Mouse (Mus musculus): Measurements from ENCODE around the gene Hmcn2. TPM values are rescaled to one million over a fixed set of nuclear protein-coding genes. Genes with fewer than 3 reads are reported as not detected.

Hmcn2 gene
- polyA plus RNA-seq, 1 experiment from 2014 or later, result 0.91 TPM

DNA sequence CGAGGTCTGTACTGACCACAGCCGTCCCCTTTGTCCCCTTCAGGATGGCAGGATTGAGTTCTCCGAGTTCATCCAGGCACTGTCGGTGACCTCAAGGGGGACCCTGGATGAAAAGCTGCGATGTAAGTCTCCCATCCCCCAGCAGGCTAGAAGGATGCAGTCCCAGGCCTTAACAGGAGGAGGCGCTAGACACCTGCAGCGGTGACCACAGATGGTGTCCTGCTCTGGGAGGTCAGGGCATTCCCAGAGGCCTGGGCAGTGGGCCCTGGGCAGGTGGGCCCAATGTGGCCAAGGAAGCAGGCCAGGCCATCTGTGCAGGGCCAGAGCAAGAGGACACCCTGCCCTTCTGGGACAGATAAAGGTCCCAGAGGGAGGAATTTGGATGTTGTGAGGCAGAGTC, 31.9 kb upstream of the Hmcn2 start:
- ChIA-PET CTCF (no interaction called here), POLR2A (no interaction called here)
- H3K27me3 ChIP-seq, result no peaks in the 10 kb centered on the region
- ATAC-seq (no peak), DNase-seq (ENCODE audit: low read depth, low spot score) (no peak)
- in situ Hi-C loops (cut with MboI; ENCODE audit: low pct_unique_long_range_greater_than_20kb), result no loop called here
- no peak for TF ChIP-seq CTCF (IDR thresholded peaks at IDR 0.05)

DNA sequence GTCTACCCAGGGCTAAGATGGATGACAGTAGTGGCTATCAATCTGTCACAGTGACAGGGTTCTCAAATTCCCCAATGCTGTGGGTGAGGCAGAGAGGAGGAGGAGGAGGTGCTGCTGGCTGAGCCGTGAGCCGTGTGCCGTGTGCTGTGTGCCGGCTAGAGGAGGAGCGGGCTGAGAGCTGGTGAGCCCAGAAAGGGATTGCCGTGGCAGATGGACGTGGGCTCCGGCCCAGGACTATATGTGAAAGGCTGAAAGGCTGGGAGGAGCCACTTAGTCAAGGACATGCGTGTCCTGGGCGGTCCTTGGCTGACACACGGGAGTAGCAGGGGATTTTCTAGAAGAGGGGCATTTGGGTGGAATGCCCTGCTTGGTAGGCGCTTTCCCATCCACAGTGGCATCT, 31.3 kb upstream of the Hmcn2 start:
- POLR2A ChIA-PET, result no interaction called here
- DNase-seq (ENCODE audit: low read depth, low spot score) (no peak), ATAC-seq (no peak)
- CTCF ChIA-PET, result no interaction called here
- in situ Hi-C loops (cut with MboI; ENCODE audit: low pct_unique_long_range_greater_than_20kb), result no loop called here
- TF ChIP-seq CTCF (IDR thresholded peaks at IDR 0.05), result no peak
- no peaks in the 10 kb centered on the region for H3K27me3 ChIP-seq

DNA sequence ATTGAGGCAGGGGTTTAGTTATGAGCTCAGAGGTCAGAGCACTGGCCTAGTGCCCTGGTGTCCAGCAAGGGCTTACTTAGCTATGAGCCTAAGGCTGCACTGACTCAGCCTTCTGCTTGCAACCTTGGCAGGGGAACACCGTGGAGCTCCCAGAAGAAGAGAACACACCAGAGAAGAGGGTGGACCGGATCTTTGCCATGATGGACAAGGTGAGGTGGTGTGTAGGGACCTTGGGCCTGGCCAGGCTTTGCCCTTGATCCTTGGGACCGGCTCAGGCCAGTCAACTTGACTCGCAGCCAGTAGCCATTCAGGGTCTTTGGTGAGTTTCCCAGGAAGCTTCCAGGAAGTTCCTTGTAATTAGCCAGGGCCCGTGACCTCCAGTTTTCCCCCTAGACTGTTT, 29.7 kb upstream of the Hmcn2 start:
- DNase-seq (ENCODE audit: low read depth, low spot score), result no peak
- CTCF ChIA-PET, result interaction anchor here (1.3 kb wide), 1 partner anchor 15 kb away, joined by 3 read pairs; no protein-coding TSS in a partner anchor

DNA sequence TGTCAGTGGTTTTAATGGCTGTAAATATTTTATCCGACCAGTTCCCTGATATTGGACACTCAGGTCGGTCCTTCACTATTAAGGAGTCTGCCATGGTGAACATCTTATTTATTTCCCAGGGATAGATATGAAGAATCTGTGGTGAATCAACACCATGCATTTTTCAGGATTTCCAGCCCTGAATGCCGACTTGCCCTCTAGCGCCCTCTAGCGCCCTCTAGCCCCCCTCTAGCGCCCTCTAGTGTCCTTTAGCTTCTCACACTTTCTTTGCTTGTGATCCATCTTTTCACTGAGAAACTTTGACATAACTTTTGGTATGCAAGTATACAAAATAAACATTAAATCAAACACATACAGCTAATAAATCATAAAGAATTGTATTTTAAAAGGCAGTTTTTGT, 22.8 kb upstream of the Hmcn2 start:
- H3K27me3 ChIP-seq, result no peaks in the 10 kb centered on the region
- POLR2A ChIA-PET, result no interaction called here
- CTCF ChIA-PET, result interaction anchor here (0.7 to 2.4 kb wide), 17 partner anchors 10 to 100 kb away, joined by 3 to 19 read pairs (median 5); no protein-coding TSS in a partner anchor
- no peak for DNase-seq (ENCODE audit: low read depth, low spot score)
- in situ Hi-C loops (cut with MboI; ENCODE audit: low pct_unique_long_range_greater_than_20kb), result loop anchor here (10.0 kb wide), 1 partner anchor 57 kb away; no protein-coding TSS in a partner anchor
- TF ChIP-seq CTCF (IDR thresholded peaks at IDR 0.05), result peak; percentile 99
- ATAC-seq, result no peak

More for the DNA sequence above, 29.7 kb upstream of the Hmcn2 start:
- in situ Hi-C loops (cut with MboI; ENCODE audit: low pct_unique_long_range_greater_than_20kb), result no loop called here
- no peak for TF ChIP-seq CTCF (IDR thresholded peaks at IDR 0.05)
- H3K27me3 ChIP-seq, result no peaks in the 10 kb centered on the region
- POLR2A ChIA-PET, result no interaction called here
- no peak for ATAC-seq

DNA sequence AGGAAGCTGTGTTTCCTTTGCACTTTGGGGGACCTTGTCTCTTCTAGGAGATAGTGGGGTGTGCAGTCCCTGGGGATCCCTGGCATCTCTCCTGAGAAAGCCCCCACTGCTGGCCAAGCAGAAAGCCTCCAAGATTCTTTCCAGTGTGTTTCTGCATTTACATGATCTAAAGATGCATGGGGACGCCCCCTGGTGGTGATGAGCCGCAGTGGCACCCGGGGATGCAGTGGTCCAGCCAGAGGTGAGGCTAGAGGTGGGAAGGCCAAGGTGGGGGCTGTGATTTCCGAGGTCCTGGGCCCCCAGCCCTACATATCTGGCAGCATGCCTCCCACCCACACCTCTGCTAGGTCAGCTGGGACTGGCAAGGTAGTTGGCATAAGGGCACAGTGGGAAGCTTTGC, 19.2 kb upstream of the Hmcn2 start:
- POLR2A ChIA-PET, result no interaction called here
- in situ Hi-C loops (cut with MboI; ENCODE audit: low pct_unique_long_range_greater_than_20kb), result loop anchor here (5.0 to 10.0 kb wide), 2 partner anchors 60 to 103 kb away; no protein-coding TSS in a partner anchor
- no peak for TF ChIP-seq CTCF (IDR thresholded peaks at IDR 0.05)
- no peak for ATAC-seq
- no peaks in the 10 kb centered on the region for H3K27me3 ChIP-seq
- no peak for DNase-seq (ENCODE audit: low read depth, low spot score)
- CTCF ChIA-PET, result interaction anchor here (1.4 kb wide), 1 partner anchor 38 kb away, joined by 3 read pairs; no protein-coding TSS in a partner anchor

DNA sequence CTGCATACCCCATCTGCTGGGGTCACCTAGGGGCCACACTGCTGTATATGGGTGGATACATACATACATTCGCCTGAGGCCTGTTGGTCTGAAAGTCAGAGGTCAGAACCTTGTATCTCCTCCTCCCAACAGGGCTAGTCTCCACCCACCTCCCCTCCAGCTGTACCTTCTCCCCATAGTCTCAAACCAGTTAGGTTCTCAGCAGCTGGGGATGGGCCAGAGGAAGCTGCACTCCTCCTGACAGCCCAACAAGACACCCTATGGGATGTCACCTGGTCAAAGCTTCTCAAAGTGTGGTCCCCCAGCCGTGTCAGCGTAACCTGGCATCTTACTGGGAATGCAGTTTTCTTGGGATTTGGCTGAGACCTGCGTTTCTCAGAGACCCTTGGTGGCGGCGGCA, 17.8 kb upstream of the Hmcn2 start:
- no peak for DNase-seq (ENCODE audit: low read depth, low spot score)
- ChIA-PET POLR2A (no interaction called here), CTCF (interaction anchor here (1.2 to 1.5 kb wide), 2 partner anchors 27 to 106 kb away, joined by 3 to 4 read pairs; no protein-coding TSS in a partner anchor)
- ATAC-seq, result no peak
- no peak for TF ChIP-seq CTCF (IDR thresholded peaks at IDR 0.05)
- H3K27me3 ChIP-seq, result no peaks in the 10 kb centered on the region
- in situ Hi-C loops (cut with MboI; ENCODE audit: low pct_unique_long_range_greater_than_20kb), result loop anchor here (5.0 to 10.0 kb wide), 2 partner anchors 62 to 104 kb away; no protein-coding TSS in a partner anchor

DNA sequence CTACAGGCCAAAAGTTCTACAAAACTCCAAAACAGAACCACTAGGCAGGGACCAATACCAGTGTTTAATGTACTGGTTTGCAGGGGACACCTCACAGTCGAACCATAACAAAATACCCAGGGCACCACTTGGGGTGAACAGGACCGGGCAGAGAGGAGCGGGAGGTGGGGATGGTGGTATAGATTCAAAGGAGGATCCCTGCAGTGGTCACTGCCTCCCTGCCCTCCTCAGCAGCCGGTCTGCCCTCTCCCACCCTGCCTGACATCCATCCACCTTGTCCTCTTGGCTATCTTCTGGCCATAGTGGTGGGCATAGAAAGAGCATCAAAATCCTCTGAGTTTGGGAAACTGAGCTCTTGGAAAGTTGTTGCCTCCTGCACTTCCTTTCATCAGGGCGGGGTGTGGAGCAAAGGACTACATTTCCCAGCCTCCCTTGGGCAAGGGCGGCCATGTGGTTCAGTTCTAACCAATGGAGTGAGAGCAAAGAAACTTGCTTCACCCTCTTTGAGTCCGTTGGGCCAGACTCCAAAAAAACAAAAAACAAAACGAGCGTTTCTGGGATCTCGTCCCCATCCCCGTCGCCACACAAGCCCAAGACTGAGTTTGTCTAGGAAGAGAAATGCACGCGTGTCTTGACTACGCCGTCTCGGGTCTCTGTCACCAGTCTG, 16.5 kb upstream of the Hmcn2 start:
- ATAC-seq (no peak), DNase-seq (ENCODE audit: low read depth, low spot score) (no peak)
- in situ Hi-C loops (cut with MboI; ENCODE audit: low pct_unique_long_range_greater_than_20kb), result loop anchor here (5.0 to 10.0 kb wide), 2 partner anchors 63 to 105 kb away; no protein-coding TSS in a partner anchor
- ChIA-PET POLR2A (interaction anchor here (0.6 kb wide), 1 partner anchor 42 kb away, joined by 3 read pairs; no protein-coding TSS in a partner anchor), CTCF (interaction anchor here (1.2 to 1.5 kb wide), 2 partner anchors 29 to 107 kb away, joined by 3 to 4 read pairs; no protein-coding TSS in a partner anchor)
- no peaks in the 10 kb centered on the region for H3K27me3 ChIP-seq
- no peak for TF ChIP-seq CTCF (IDR thresholded peaks at IDR 0.05)

DNA sequence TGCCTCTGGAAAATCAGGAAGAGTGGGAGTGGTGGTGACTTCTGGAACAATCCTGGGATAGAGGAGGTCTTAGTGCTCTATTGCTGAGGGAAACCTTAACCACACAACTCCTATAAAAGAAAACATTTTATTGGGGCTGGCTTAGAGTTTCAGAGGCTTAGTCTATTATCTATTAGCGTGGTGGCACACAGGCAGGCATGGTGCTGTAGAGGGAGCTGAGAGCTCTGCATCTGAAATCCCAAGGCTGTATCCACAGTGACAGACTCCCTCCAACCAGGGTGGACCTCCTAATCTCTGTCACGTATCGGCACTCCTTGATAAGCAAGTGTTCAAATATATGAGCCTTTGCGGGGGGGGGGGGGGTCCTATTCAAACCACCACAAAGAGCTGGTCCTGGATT, 15.4 kb upstream of the Hmcn2 start:
- DNase-seq (ENCODE audit: low read depth, low spot score) (no peak), ATAC-seq (no peak)
- no peak for TF ChIP-seq CTCF (IDR thresholded peaks at IDR 0.05)
- in situ Hi-C loops (cut with MboI; ENCODE audit: low pct_unique_long_range_greater_than_20kb), result loop anchor here (5.0 to 10.0 kb wide), 2 partner anchors 64 to 107 kb away; no protein-coding TSS in a partner anchor
- no peaks in the 10 kb centered on the region for H3K27me3 ChIP-seq
- ChIA-PET POLR2A (interaction anchor here (0.7 kb wide), 1 partner anchor 79 kb away, joined by 3 read pairs; no protein-coding TSS in a partner anchor), CTCF (interaction anchor here (0.7 to 1.8 kb wide), 3 partner anchors 9 to 22 kb away, joined by 3 to 8 read pairs (median 3); no protein-coding TSS in a partner anchor)

DNA sequence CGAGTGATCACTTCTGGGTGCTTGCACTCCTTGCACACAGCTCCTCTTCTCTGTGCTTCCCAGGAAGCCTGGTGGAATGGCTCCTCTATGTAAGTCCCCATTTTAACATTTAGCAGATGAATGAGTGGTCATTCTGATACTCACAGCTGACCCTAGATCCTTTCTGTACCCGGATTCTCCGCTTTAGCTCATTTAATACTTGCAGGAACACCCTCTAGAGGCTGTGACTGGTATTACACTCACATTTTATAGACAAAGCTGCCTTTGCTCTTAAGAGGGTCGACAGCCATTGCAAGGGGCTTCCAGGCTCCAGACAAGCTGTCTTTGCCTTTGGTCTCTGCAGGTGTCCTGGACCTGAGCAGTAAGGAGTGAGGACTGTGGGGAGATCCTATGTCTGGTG, 14.9 kb upstream of the Hmcn2 start:
- in situ Hi-C loops (cut with MboI; ENCODE audit: low pct_unique_long_range_greater_than_20kb), result loop anchor here (5.0 to 10.0 kb wide), 2 partner anchors 64 to 107 kb away; no protein-coding TSS in a partner anchor
- DNase-seq (ENCODE audit: low read depth, low spot score) (no peak), ATAC-seq (no peak)
- POLR2A ChIA-PET, result interaction anchor here (0.7 kb wide), 1 partner anchor 79 kb away, joined by 3 read pairs; no protein-coding TSS in a partner anchor
- CTCF ChIA-PET, result interaction anchor here (0.7 to 1.8 kb wide), 3 partner anchors 10 to 21 kb away, joined by 3 to 8 read pairs (median 3); no protein-coding TSS in a partner anchor
- no peak for TF ChIP-seq CTCF (IDR thresholded peaks at IDR 0.05)
- H3K27me3 ChIP-seq, result no peaks in the 10 kb centered on the region

DNA sequence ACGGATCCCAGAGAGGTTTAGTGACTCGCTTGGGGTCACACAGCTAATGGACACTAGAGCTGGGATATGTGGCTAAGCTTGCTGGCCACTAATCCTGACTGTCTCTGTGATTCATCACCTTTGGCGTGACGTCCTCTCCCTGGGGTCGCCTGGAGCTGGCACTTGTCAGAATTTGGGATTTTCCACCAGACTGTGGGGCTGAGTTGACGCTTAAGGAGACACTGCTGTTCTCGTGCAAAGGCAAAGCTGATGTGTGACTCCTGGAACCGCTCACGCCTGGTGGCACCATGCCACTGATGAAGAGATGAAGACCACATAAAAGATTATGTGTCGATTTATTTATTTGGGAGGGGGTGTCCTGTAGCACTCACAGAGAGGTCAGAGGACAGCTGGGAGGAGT, 14.2 kb upstream of the Hmcn2 start:
- DNase-seq (ENCODE audit: low read depth, low spot score) (no peak), ATAC-seq (no peak)
- CTCF ChIA-PET, result interaction anchor here (0.7 to 1.8 kb wide), 3 partner anchors 8 to 110 kb away, joined by 3 to 8 read pairs (median 6); no protein-coding TSS in a partner anchor
- POLR2A ChIA-PET, result no interaction called here
- no peaks in the 10 kb centered on the region for H3K27me3 ChIP-seq
- in situ Hi-C loops (cut with MboI; ENCODE audit: low pct_unique_long_range_greater_than_20kb), result loop anchor here (5.0 to 10.0 kb wide), 2 partner anchors 65 to 108 kb away; no protein-coding TSS in a partner anchor
- TF ChIP-seq CTCF (IDR thresholded peaks at IDR 0.05), result no peak

DNA sequence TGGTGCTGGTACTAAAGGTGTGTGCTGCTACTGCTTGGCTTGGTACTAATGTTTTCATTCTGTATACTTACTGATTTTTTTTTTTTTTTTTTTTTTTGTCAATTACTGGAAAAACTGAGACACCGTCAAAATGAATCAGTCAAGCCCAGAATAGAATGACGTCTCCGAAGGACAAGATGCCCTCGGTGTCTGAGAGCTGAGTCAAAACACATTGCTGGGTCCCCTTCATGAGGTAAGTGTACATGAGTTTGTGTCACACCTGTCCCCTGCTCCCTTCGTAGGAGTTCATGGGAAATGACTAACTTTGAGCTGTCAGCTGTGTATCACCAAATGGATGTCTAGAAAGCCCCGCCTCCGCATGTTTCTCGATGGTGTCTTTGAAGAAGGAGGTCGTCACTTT, 11.0 kb upstream of the Hmcn2 start:
- in situ Hi-C loops (cut with MboI; ENCODE audit: low pct_unique_long_range_greater_than_20kb), result no loop called here
- DNase-seq (ENCODE audit: low read depth, low spot score) (no peak), ATAC-seq (no peak)
- POLR2A ChIA-PET, result no interaction called here
- CTCF ChIA-PET, result no interaction called here
- no peaks in the 10 kb centered on the region for H3K27me3 ChIP-seq
- no peak for TF ChIP-seq CTCF (IDR thresholded peaks at IDR 0.05)

All from Patski (cell line).